Comparison of ENCODE assay signal across 11 mouse cellular contexts in genomic region chr10:42584436-42584983, GRCm38 (mm10). TPM values are rescaled to one million over a fixed set of nuclear protein-coding genes. Genes with fewer than 3 reads are reported as not detected.
DNase-seq lines count a peak whose midpoint lies in the region; ATAC-seq and TF ChIP-seq lines count a peak whose summit lies in the region.
"Had no signal": no experiment of that assay in that cellular context is flagged by ENCODE, and none has a peak within 500 bp of the region (broad histone marks: within the 10 kb centered on the region; RNA-seq: fewer than 3 reads in every experiment).

No protein-coding gene starts in this region.

- no peak overlapping the region for H3K9ac ChIP-seq in kidney, embryonic 15.5 days
- H3K9ac ChIP-seq in forebrain, postnatal 0 days = peak overlapping the region; percentile 49
- peak overlapping the region; percentile 21; the same call in 1 of the 2 replicates for H3K9ac ChIP-seq in midbrain, embryonic 14.5 days (replicated peaks; ENCODE audit: low read length)
- H3K9ac ChIP-seq: liver, embryonic 13.5 days had no signal

- H3K4me2 ChIP-seq in kidney, embryonic 15.5 days = peak overlapping the region; percentile 50
- peak overlapping the region; percentile 75 for H3K4me2 ChIP-seq in forebrain, postnatal 0 days (ENCODE audit: low read depth)
- H3K4me2 ChIP-seq in midbrain, embryonic 14.5 days (ENCODE audit: low read length) = peak overlapping the region; percentile 58

- ATAC-seq in kidney, embryonic 15.5 days (replicated peaks; ENCODE audit: low FRiP score) = no peak
- no peak for ATAC-seq in forebrain, postnatal 0 days
- ATAC-seq in midbrain, embryonic 14.5 days (ENCODE audit: low FRiP score, low TSS enrichment) = no peak
- ATAC-seq in granulocyte monocyte progenitor cell, adult 5-6 weeks (replicated peaks; ENCODE audit: poor library complexity, severe bottlenecking) = no peak

- H3K36me3 ChIP-seq in kidney, embryonic 15.5 days = no peaks in the 10 kb centered on the region
- H3K36me3 ChIP-seq in forebrain, postnatal 0 days (ENCODE audit: insufficient read depth) = no peaks in the 10 kb centered on the region
- no peaks in the 10 kb centered on the region for H3K36me3 ChIP-seq in midbrain, embryonic 14.5 days (ENCODE audit: control insufficient read depth, insufficient read depth, low read length)
- H3K36me3 ChIP-seq: liver, embryonic 13.5 days had no signal

- H3K4me3 ChIP-seq in kidney, embryonic 15.5 days (replicated peaks) = peak overlapping the region; percentile 25
- peak overlapping the region; percentile 47 for H3K4me3 ChIP-seq in cortical plate, adult 2 months (ENCODE audit: insufficient read depth, low read length)
- peak overlapping the region; percentile 42 for H3K4me3 ChIP-seq in forebrain, postnatal 0 days (ENCODE audit: low read depth, low read length)
- peak overlapping the region; percentile 38 for H3K4me3 ChIP-seq in midbrain, embryonic 14.5 days (replicated peaks; ENCODE audit: low read depth, low read length)
- H3K4me3 ChIP-seq: liver, embryonic 13.5 days had no signal

- no peak for DNase-seq in kidney, adult 18-20 months
- DNase-seq in forebrain, postnatal 0 days = no peak
- DNase-seq in midbrain, embryonic 14.5 days = peak; percentile 36
- no peak for DNase-seq in MN1 (ENCODE audit: low spot score)
- no peak for DNase-seq in frontal cortex, postnatal 25 days (ENCODE audit: low spot score in 2 of 2)
- DNase-seq: liver, embryonic 13.5 days had no signal

- no peak overlapping the region for H3K27ac ChIP-seq in kidney, embryonic 15.5 days
- H3K27ac ChIP-seq in cortical plate, adult 2 months (ENCODE audit: insufficient read depth, low read length) = no peak overlapping the region
- peak overlapping the region; percentile 71 for H3K27ac ChIP-seq in forebrain, postnatal 0 days (ENCODE audit: low read depth, low read length)
- H3K27ac ChIP-seq in midbrain, embryonic 14.5 days (replicated peaks; ENCODE audit: low read depth, low read length) = 0 out of 2 replicates have a peak overlapping the region, but pooled peaks have one; percentile 3
- H3K27ac ChIP-seq: liver, embryonic 13.5 days had no signal

- TF ChIP-seq CTCF in cortical plate, adult 2 months (IDR thresholded peaks at IDR 0.05; ENCODE audit: extremely low read depth, insufficient read depth, low read length) = no peak
- no peak for TF ChIP-seq CTCF in forebrain, postnatal 0 days (IDR thresholded peaks at IDR 0.05; ENCODE audit: low read depth)

- peaks cover 46% of the 10 kb centered on the region for H3K4me1 ChIP-seq in kidney, embryonic 15.5 days
- no peaks in the 10 kb centered on the region for H3K4me1 ChIP-seq in cortical plate, adult 2 months (ENCODE audit: control insufficient read depth, insufficient read depth, low read length)
- peaks cover 9% of the 10 kb centered on the region for H3K4me1 ChIP-seq in forebrain, postnatal 0 days (ENCODE audit: insufficient read depth)
- peaks cover 20% of the 10 kb centered on the region for H3K4me1 ChIP-seq in midbrain, embryonic 14.5 days (ENCODE audit: control insufficient read depth, insufficient read depth, low read length)

- no peak for TF ChIP-seq POLR2A in cortical plate, adult 2 months (IDR thresholded peaks at IDR 0.05; ENCODE audit: extremely low read depth, insufficient read depth, low read length)

- H3K27me3 ChIP-seq in kidney, embryonic 15.5 days = peaks cover 100% of the 10 kb centered on the region
- peaks cover 5% of the 10 kb centered on the region; the same call in 1 of the 2 replicates for H3K27me3 ChIP-seq in forebrain, postnatal 0 days (ENCODE audit: insufficient read depth, low read length)
- peaks cover 83% of the 10 kb centered on the region for H3K27me3 ChIP-seq in midbrain, embryonic 14.5 days (ENCODE audit: control insufficient read depth, insufficient read depth, low read length)

- no peaks in the 10 kb centered on the region for H3K9me3 ChIP-seq in kidney, embryonic 15.5 days (replicated peaks)
- H3K9me3 ChIP-seq in forebrain, postnatal 0 days (ENCODE audit: low read length) = no peaks in the 10 kb centered on the region
- no peaks in the 10 kb centered on the region for H3K9me3 ChIP-seq in midbrain, embryonic 14.5 days (ENCODE audit: control insufficient read depth, low read length)
- H3K9me3 ChIP-seq: liver, embryonic 13.5 days had no signal

- under 1% methylated on average over 37 of the region's 37 CpGs for WGBS in kidney, embryonic 15.5 days
- WGBS in forebrain, postnatal 0 days = 1% methylated on average over 37 of the region's 37 CpGs
- under 1% methylated on average over 37 of the region's 37 CpGs for WGBS in midbrain, embryonic 14.5 days

RNA-seq across cellular contexts. Expression of gene Ostm1, which starts 0.9 kb away (rescaled TPM):
- 14.5 and 14.9 TPM in 2 replicates for polyA plus RNA-seq in kidney, embryonic 15.5 days (2015; fragmentation: Nextera tagmentation; extraction: Ambion mirVana)
- 45.4 TPM in 2 replicates for polyA plus RNA-seq in cortical plate, adult 2 months (2012; rRNA removed)
- total RNA-seq in forebrain, postnatal 0 days (2014; rRNA removed) = 42.9 and 44.6 TPM in 2 replicates
- polyA plus RNA-seq in forebrain, postnatal 0 days (2015; fragmentation: Nextera tagmentation; extraction: Ambion mirVana) = 35.2 and 39.2 TPM in 2 replicates
- polyA plus RNA-seq in midbrain, embryonic 14.5 days (2014; fragmentation: Nextera tagmentation; extraction: Ambion mirVana) = 38.9 and 43.1 TPM in 2 replicates
- total RNA-seq in granulocyte monocyte progenitor cell, adult 5-6 weeks (2014; fragmentation: Nextera tagmentation) = 28.9 and 33.4 TPM in 2 replicates
- total RNA-seq in granulocyte monocyte progenitor cell, adult 5-6 weeks (2017) = 47.2 and 48.5 TPM in 2 replicates

RNA-seq across cellular contexts. Expression of gene Nr2e1, which starts 1.1 kb away (rescaled TPM):
- 0.17 TPM in 1 of 2 replicates, not detected in the other for polyA plus RNA-seq in kidney, embryonic 15.5 days (2015; fragmentation: Nextera tagmentation; extraction: Ambion mirVana)
- polyA plus RNA-seq in cortical plate, adult 2 months (2012; rRNA removed) = 15.2 and 18.6 TPM in 2 replicates
- 3.9 and 6.2 TPM in 2 replicates for total RNA-seq in forebrain, postnatal 0 days (2014; rRNA removed)
- 8.3 and 10.2 TPM in 2 replicates for polyA plus RNA-seq in forebrain, postnatal 0 days (2015; fragmentation: Nextera tagmentation; extraction: Ambion mirVana)
- polyA plus RNA-seq in midbrain, embryonic 14.5 days (2014; fragmentation: Nextera tagmentation; extraction: Ambion mirVana) = 3.4 and 5.5 TPM in 2 replicates
- total RNA-seq in granulocyte monocyte progenitor cell, adult 5-6 weeks (2014; fragmentation: Nextera tagmentation) = not detected in 2 replicates
- not detected in 2 replicates for total RNA-seq in granulocyte monocyte progenitor cell, adult 5-6 weeks (2017)
- total RNA-seq: ES-E14 had no signal
- polyA plus RNA-seq: gonadal fat pad, adult 2 months; liver, embryonic 13.5 days had no signal

Comparison
In these comparisons a context has a peak if more than half of its experiments do, and no peak if none do; other contexts are left out.
1. H3K27ac ChIP-seq: peak in forebrain, postnatal 0 days (single experiment) and midbrain, embryonic 14.5 days (single experiment); none in kidney, embryonic 15.5 days (single experiment) and cortical plate, adult 2 months (single experiment).
2. Peak in every context shown above with its lines, with median percentiles within 50 percentile points of each other: H3K4me2 ChIP-seq and H3K4me3 ChIP-seq.